18 mouse cellular contexts compared by ENCODE assay signal in the genomic region with DNA sequence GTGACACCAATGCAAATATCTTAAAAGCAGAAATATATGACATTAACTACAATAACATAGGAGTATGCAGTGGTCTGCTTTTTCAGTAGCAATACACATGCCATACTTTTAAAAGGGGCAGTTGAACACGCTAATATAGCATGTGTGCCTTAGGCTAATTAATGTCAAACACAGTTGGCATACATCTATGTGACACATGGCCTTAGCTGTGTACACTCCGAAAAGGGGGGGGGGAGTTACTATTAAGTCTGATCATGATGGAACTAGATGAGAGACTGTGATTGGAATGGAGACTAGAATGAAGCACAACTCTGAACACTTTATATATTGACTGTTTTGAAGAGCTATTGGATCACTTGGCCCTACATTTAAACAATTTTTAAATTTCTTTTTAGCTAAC.
"Had no signal": no experiment of that assay in that cellular context is flagged by ENCODE, and none has a peak within 500 bp of the region (broad histone marks: within the 10 kb centered on the region; RNA-seq: fewer than 3 reads in every experiment).

No protein-coding gene starts in this region.

- H3K27ac ChIP-seq: midbrain, embryonic 10.5 days; midbrain, embryonic 12.5 days; neural tube, embryonic 13.5 days; neural tube, embryonic 15.5 days had no signal

- H3K4me2 ChIP-seq: lung, embryonic 14.5 days; midbrain, embryonic 12.5 days; neural tube, embryonic 13.5 days; neural tube, embryonic 15.5 days had no signal

- H3K4me3 ChIP-seq: midbrain, embryonic 10.5 days; midbrain, embryonic 12.5 days; myocyte; neural tube, embryonic 13.5 days; neural tube, embryonic 15.5 days had no signal

- DNase-seq: lung, adult 18-20 months; lung, postnatal 10 days; lung, postnatal 4 days; midbrain, embryonic 14.5 days; right cerebral cortex, adult 18-20 months; right cerebral cortex, postnatal 25 days; right cerebral cortex, postnatal 4 days; spleen, adult 18-20 months; thymus, adult 18-20 months; thymus, postnatal 14 days; thymus, postnatal 4 days had no signal

- H3K27me3 ChIP-seq: midbrain, embryonic 12.5 days; neural tube, embryonic 13.5 days; neural tube, embryonic 15.5 days had no signal

- ATAC-seq: midbrain, embryonic 16.5 days had no signal

- H3K4me1 ChIP-seq: midbrain, embryonic 10.5 days; midbrain, embryonic 12.5 days; neural tube, embryonic 13.5 days; neural tube, embryonic 15.5 days had no signal

- H3K9ac ChIP-seq: lung, embryonic 14.5 days; midbrain, embryonic 12.5 days; neural tube, embryonic 13.5 days; neural tube, embryonic 15.5 days had no signal

- H3K9me3 ChIP-seq: midbrain, embryonic 10.5 days; midbrain, embryonic 12.5 days; neural tube, embryonic 13.5 days; neural tube, embryonic 15.5 days had no signal

- H3K36me3 ChIP-seq: midbrain, embryonic 10.5 days; midbrain, embryonic 12.5 days; neural tube, embryonic 13.5 days; neural tube, embryonic 15.5 days had no signal
